Mouse (Mus musculus): Measurements from ENCODE around the gene Ahr. TPM values are rescaled to one million over a fixed set of nuclear protein-coding genes. Genes with fewer than 3 reads are reported as not detected.

Ahr gene
- total and polyA plus RNA-seq, 2 experiments from 2014 or later: 1.8 to 6.6 TPM

DNA sequence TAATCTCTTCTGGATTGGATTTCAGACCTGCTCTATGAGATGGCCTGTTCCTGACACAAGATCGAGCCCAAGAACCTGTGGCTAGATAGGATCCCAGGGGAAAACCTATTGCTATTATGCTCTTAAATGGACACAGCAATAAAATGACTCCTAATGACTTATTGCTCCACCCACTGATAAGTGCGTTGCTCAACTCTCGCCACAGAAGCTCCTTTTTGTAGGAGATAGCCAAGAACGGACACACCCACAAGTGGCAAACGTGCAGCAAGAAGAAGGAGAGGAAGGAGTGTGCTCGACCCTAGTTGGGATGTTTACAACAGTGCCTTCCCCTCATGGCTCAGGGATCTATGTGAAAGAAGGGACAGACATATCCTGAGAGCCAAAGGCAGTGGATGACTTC, 7.4 kb downstream of the Ahr start:
- Histone ChIP-seq H3K4me3 (ENCODE audit: low read depth, low read length) (no peak overlapping the region), H3K36me3 (replicated peaks; ENCODE audit: control insufficient read depth, insufficient read depth, low read length) (no peaks in the 10 kb centered on the region), H3K27me3 (ENCODE audit: control insufficient read depth, insufficient read depth, low read length) (no peaks in the 10 kb centered on the region), H3K4me2 (ENCODE audit: low read depth, low read length) (no peak overlapping the region), H3K4me1 (ENCODE audit: control insufficient read depth, insufficient read depth) (no peaks in the 10 kb centered on the region), H3K9me3 (replicated peaks; ENCODE audit: control insufficient read depth, low read length) (no peaks in the 10 kb centered on the region), H3K27ac (ENCODE audit: low read depth) (no peak overlapping the region), H3K9ac (replicated peaks; ENCODE audit: low read depth, low read length) (no peak overlapping the region)
- TF ChIP-seq CTCF (IDR thresholded peaks at IDR 0.05; ENCODE audit: low read depth): no peak
- TF ChIP-seq EP300 (IDR thresholded peaks at IDR 0.05; ENCODE audit: low read depth): no peak
- DNase-seq (ENCODE audit: low spot score): no peak
- ATAC-seq (ENCODE audit: insufficient read depth, low read depth): no peak
- 53% methylated on average over 6 of the region's 6 CpGs for WGBS

DNA sequence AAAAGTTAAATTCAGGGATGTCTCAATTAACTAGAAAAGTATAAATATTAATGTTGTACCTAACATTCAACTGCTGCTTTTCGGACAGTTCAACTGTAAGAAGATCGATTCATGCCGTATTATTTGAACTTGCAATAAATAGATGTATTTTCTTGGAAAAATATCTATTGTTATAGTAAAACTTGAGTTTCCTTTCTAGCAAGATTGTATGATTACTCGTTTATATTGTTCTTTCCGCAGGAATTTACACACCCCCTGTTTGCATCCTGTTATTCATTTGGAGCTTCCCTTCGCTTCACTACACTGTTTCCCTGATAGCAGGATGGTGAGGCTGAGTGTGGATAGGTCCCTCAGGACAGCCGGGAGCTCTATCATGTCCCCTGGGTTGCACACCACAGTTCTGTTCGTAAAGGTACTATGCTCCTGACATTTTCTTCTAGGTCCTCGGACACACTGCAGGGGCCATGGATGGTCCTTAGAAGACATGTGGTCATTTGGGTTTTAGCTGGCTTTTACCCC, 12.2 kb downstream of the Ahr start:
- Histone ChIP-seq H3K36me3 (replicated peaks; ENCODE audit: control insufficient read depth, insufficient read depth, low read length) (no peaks in the 10 kb centered on the region), H3K4me3 (ENCODE audit: low read depth, low read length) (no peak overlapping the region), H3K4me2 (ENCODE audit: low read depth, low read length) (no peak overlapping the region), H3K9me3 (replicated peaks; ENCODE audit: control insufficient read depth, low read length) (no peaks in the 10 kb centered on the region), H3K27me3 (ENCODE audit: control insufficient read depth, insufficient read depth, low read length) (no peaks in the 10 kb centered on the region), H3K9ac (replicated peaks; ENCODE audit: low read depth, low read length) (no peak overlapping the region), H3K27ac (ENCODE audit: low read depth) (peak overlapping the region; percentile 25; the same call in 1 of the 2 replicates), H3K4me1 (ENCODE audit: control insufficient read depth, insufficient read depth) (no peaks in the 10 kb centered on the region)
- WGBS: 65% methylated on average over 9 of the region's 9 CpGs
- TF ChIP-seq CTCF (IDR thresholded peaks at IDR 0.05; ENCODE audit: low read depth) (no peak), EP300 (IDR thresholded peaks at IDR 0.05; ENCODE audit: low read depth) (0 out of 2 replicates have a peak, but pooled peaks have one; percentile 33)
- no peak for DNase-seq (ENCODE audit: low spot score)
- peak; percentile 33; the same call in 1 of the 2 replicates for ATAC-seq (ENCODE audit: insufficient read depth, low read depth)

DNA sequence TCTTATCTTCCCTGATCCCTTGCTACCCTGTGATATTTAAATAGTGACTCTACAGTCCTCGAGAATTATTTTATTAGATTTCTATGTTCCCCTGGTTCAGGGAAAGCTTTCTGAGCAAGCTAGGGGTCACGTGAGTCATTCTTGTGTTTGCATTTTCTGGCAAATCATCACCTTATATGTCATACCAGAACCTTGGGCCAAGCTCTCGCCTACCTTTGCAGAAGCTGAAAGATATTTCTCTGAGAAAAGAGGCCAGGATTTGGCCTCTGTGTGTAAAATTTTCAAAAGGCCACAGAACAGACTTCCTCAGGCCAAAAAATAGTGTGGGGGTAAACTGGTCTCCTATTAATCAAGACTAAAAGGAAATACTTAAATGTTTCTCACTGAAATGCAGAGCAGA, 19.2 kb downstream of the Ahr start:
- ATAC-seq (ENCODE audit: insufficient read depth, low read depth): no peak
- peaks cover 8% of the 10 kb centered on the region; the same call in 1 of the 2 replicates for H3K36me3 ChIP-seq (replicated peaks; ENCODE audit: control insufficient read depth, insufficient read depth, low read length)
- no peak overlapping the region for H3K4me3 ChIP-seq (ENCODE audit: low read depth, low read length)
- WGBS: 41% methylated on average over 3 of the region's 3 CpGs
- no peaks in the 10 kb centered on the region for H3K9me3 ChIP-seq (replicated peaks; ENCODE audit: control insufficient read depth, low read length)
- H3K27me3 ChIP-seq (ENCODE audit: control insufficient read depth, insufficient read depth, low read length): no peaks in the 10 kb centered on the region
- H3K9ac ChIP-seq (replicated peaks; ENCODE audit: low read depth, low read length): no peak overlapping the region
- H3K4me2 ChIP-seq (ENCODE audit: low read depth, low read length): no peak overlapping the region
- TF ChIP-seq EP300 (IDR thresholded peaks at IDR 0.05; ENCODE audit: low read depth) (no peak), CTCF (IDR thresholded peaks at IDR 0.05; ENCODE audit: low read depth) (no peak)
- DNase-seq (ENCODE audit: low spot score): no peak
- H3K27ac ChIP-seq (ENCODE audit: low read depth): peak overlapping the region; percentile 36
- no peaks in the 10 kb centered on the region for H3K4me1 ChIP-seq (ENCODE audit: control insufficient read depth, insufficient read depth)

GRCm38 (mm10) chr12:35514671-35515070, 20.2 kb downstream of the Ahr start:
- ATAC-seq (ENCODE audit: insufficient read depth, low read depth) (no peak), DNase-seq (ENCODE audit: low spot score) (no peak)
- Histone ChIP-seq H3K9ac (replicated peaks; ENCODE audit: low read depth, low read length) (no peak overlapping the region), H3K36me3 (replicated peaks; ENCODE audit: control insufficient read depth, insufficient read depth, low read length) (peaks cover 8% of the 10 kb centered on the region; the same call in 1 of the 2 replicates), H3K4me1 (ENCODE audit: control insufficient read depth, insufficient read depth) (no peaks in the 10 kb centered on the region), H3K9me3 (replicated peaks; ENCODE audit: control insufficient read depth, low read length) (no peaks in the 10 kb centered on the region), H3K4me2 (ENCODE audit: low read depth, low read length) (no peak overlapping the region), H3K4me3 (ENCODE audit: low read depth, low read length) (no peak overlapping the region), H3K27ac (ENCODE audit: low read depth) (no peak overlapping the region), H3K27me3 (ENCODE audit: control insufficient read depth, insufficient read depth, low read length) (no peaks in the 10 kb centered on the region)
- TF ChIP-seq EP300 (IDR thresholded peaks at IDR 0.05; ENCODE audit: low read depth): no peak
- TF ChIP-seq CTCF (IDR thresholded peaks at IDR 0.05; ENCODE audit: low read depth): no peak
- WGBS: 56% methylated on average over 2 of the region's 2 CpGs

DNA sequence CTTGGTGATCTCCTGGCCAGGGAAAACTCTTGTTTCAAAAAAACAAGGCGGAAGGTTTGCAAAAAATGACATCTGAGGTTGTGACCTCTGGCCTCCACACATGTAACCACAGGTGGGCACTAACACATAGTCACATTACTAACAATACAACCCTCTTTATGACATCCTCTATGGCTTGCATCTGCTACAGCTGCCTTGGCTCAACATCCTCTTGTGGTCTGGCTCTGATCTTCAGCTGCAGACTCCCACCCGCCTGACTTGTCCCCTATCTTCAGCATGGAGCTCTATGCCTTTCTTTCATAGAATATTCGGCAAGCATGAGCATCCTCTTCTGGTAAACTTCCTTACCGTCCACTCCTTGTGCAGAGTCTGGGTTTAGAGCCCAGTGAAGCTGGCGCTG, 24.1 kb downstream of the Ahr start:
- DNase-seq (ENCODE audit: low spot score): no peak
- Histone ChIP-seq H3K36me3 (replicated peaks; ENCODE audit: control insufficient read depth, insufficient read depth, low read length) (peaks cover 13% of the 10 kb centered on the region; the same call in 1 of the 2 replicates), H3K9me3 (replicated peaks; ENCODE audit: control insufficient read depth, low read length) (no peaks in the 10 kb centered on the region), H3K9ac (replicated peaks; ENCODE audit: low read depth, low read length) (no peak overlapping the region), H3K4me2 (ENCODE audit: low read depth, low read length) (no peak overlapping the region), H3K4me1 (ENCODE audit: control insufficient read depth, insufficient read depth) (no peaks in the 10 kb centered on the region), H3K27me3 (ENCODE audit: control insufficient read depth, insufficient read depth, low read length) (no peaks in the 10 kb centered on the region), H3K27ac (ENCODE audit: low read depth) (no peak overlapping the region), H3K4me3 (ENCODE audit: low read depth, low read length) (no peak overlapping the region)
- no peak for TF ChIP-seq CTCF (IDR thresholded peaks at IDR 0.05; ENCODE audit: low read depth)
- no peak for TF ChIP-seq EP300 (IDR thresholded peaks at IDR 0.05; ENCODE audit: low read depth)
- WGBS: 84% methylated on average over 5 of the region's 5 CpGs
- no peak for ATAC-seq (ENCODE audit: insufficient read depth, low read depth)

DNA sequence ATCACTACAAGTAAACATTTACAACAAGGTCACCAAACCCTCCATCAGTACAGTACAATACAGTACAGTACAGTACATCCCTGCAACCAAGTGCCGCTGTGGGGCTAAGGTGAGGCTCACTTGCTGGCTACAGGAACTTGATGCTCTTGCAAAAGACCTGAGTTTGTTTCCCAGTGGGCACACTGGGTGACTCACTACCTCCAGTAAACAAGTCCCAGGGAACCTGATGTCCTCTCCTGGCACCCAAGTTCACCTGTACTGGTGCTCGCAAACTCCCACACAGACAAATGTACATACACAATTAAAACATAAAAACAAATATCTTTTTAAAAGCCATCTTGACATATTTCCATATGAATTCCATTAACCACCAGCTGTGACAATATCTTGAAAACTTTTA, 28.5 kb downstream of the Ahr start:
- Histone ChIP-seq H3K27me3 (ENCODE audit: control insufficient read depth, insufficient read depth, low read length) (no peaks in the 10 kb centered on the region), H3K27ac (ENCODE audit: low read depth) (no peak overlapping the region), H3K9ac (replicated peaks; ENCODE audit: low read depth, low read length) (no peak overlapping the region), H3K9me3 (replicated peaks; ENCODE audit: control insufficient read depth, low read length) (no peaks in the 10 kb centered on the region), H3K36me3 (replicated peaks; ENCODE audit: control insufficient read depth, insufficient read depth, low read length) (peaks cover 12% of the 10 kb centered on the region; the same call in 1 of the 2 replicates), H3K4me1 (ENCODE audit: control insufficient read depth, insufficient read depth) (no peaks in the 10 kb centered on the region), H3K4me3 (ENCODE audit: low read depth, low read length) (no peak overlapping the region), H3K4me2 (ENCODE audit: low read depth, low read length) (no peak overlapping the region)
- TF ChIP-seq EP300 (IDR thresholded peaks at IDR 0.05; ENCODE audit: low read depth) (no peak), CTCF (IDR thresholded peaks at IDR 0.05; ENCODE audit: low read depth) (no peak)
- WGBS: 96% methylated on average over 2 of the region's 2 CpGs
- DNase-seq (ENCODE audit: low spot score): no peak
- ATAC-seq (ENCODE audit: insufficient read depth, low read depth): no peak
